Mouse (Mus musculus) induced T-regulatory cell, adult 2 months (primary cell): ENCODE measurements around the gene Zc3h6.

Experiments used
- DNase-seq: peaks from one replicate; pipeline ENCODE4 v3.0.0-alpha.2; 2012; ENCODE audit warnings: low read depth

The Zc3h6 gene

GRCm38 (mm10) chr2:129035381-129035780 is 68.2 kb downstream of the Zc3h6 start:
- DNase-seq, result no peak

GRCm38 (mm10) chr2:129038426-129038936 is 71.3 kb downstream of the Zc3h6 start:
- no peak for DNase-seq

- no peak for DNase-seq
Observed at GRCm38 (mm10) chr2:129038937-129039631, 71.9 kb downstream of the Zc3h6 start.

- no peak for DNase-seq
Observed at GRCm38 (mm10) chr2:129040567-129040966, 73.4 kb downstream of the Zc3h6 start.

- no peak for DNase-seq
Observed at GRCm38 (mm10) chr2:129046172-129046845, 79.1 kb downstream of the Zc3h6 start.

- DNase-seq, result no peak
Observed at GRCm38 (mm10) chr2:129046846-129047196, 79.6 kb downstream of the Zc3h6 start.

- no peak for DNase-seq
Observed at GRCm38 (mm10) chr2:129047811-129048210, 80.6 kb downstream of the Zc3h6 start, which contains the start of gene Vinac1. Vinac1 (minus strand) TSS chr2:129048172.

- DNase-seq, result no peak
Observed at GRCm38 (mm10) chr2:129052451-129052983, 85.3 kb downstream of the Zc3h6 start.

- no peak for DNase-seq
Observed at GRCm38 (mm10) chr2:129055741-129056140, 88.5 kb downstream of the Zc3h6 start.

- DNase-seq, result peak; percentile 63
Observed at GRCm38 (mm10) chr2:129056597-129056996, 89.4 kb downstream of the Zc3h6 start.

- no peak for DNase-seq
Observed at GRCm38 (mm10) chr2:129057256-129057655, 90.1 kb downstream of the Zc3h6 start.

GRCm38 (mm10) chr2:129057920-129058361 is 90.7 kb downstream of the Zc3h6 start:
- DNase-seq, result no peak

- DNase-seq, result no peak
Observed at GRCm38 (mm10) chr2:129061456-129062059, 94.4 kb downstream of the Zc3h6 start.

GRCm38 (mm10) chr2:129065437-129066282 is 98.5 kb downstream of the Zc3h6 start, which contains the start of gene Ttl:
Ttl (plus strand) TSS chr2:129065942.
- DNase-seq, result peak; percentile 87

GRCm38 (mm10) chr2:129066326-129066725 is 99.1 kb downstream of the Zc3h6 start:
- peak; percentile 68 for DNase-seq
